Mouse (Mus musculus): ENCODE results near the gene Mical3. TPM values are rescaled to one million over a fixed set of nuclear protein-coding genes. Genes with fewer than 3 reads are reported as not detected.

The Mical3 gene
- polyA plus RNA-seq, 1 experiment from 2014 or later, result 25.0 TPM

GRCm38 (mm10) chr6:121145010-121145604 lies 14.3 kb upstream of the Mical3 start:
- Histone ChIP-seq H3K4me2 (no peak overlapping the region), H3K36me3 (no peaks in the 10 kb centered on the region), H3K27ac (no peak overlapping the region), H3K9ac (no peak overlapping the region), H3K9me3 (replicated peaks) (no peaks in the 10 kb centered on the region), H3K27me3 (no peaks in the 10 kb centered on the region), H3K4me3 (no peak overlapping the region), H3K4me1 (replicated peaks) (peaks cover 21% of the 10 kb centered on the region)
- no peak for ATAC-seq (replicated peaks; ENCODE audit: insufficient number of reproducible peaks, insufficient read depth, low FRiP score, low read depth)
- WGBS, result 64% methylated on average over 13 of the region's 13 CpGs

- Histone ChIP-seq H3K4me1 (replicated peaks) (peaks cover 21% of the 10 kb centered on the region), H3K9ac (no peak overlapping the region), H3K27ac (no peak overlapping the region), H3K36me3 (no peaks in the 10 kb centered on the region), H3K4me2 (no peak overlapping the region), H3K4me3 (no peak overlapping the region), H3K27me3 (no peaks in the 10 kb centered on the region), H3K9me3 (replicated peaks) (no peaks in the 10 kb centered on the region)
- WGBS, result 41% methylated on average over 4 of the region's 4 CpGs
- ATAC-seq (replicated peaks; ENCODE audit: insufficient number of reproducible peaks, insufficient read depth, low FRiP score, low read depth), result peak; percentile 81
Observed at GRCm38 (mm10) chr6:121144066-121144465, 13.3 kb upstream of the Mical3 start.

- Histone ChIP-seq H3K4me1 (replicated peaks) (peaks cover 21% of the 10 kb centered on the region), H3K4me3 (no peak overlapping the region), H3K4me2 (no peak overlapping the region), H3K27ac (no peak overlapping the region), H3K9ac (no peak overlapping the region), H3K27me3 (no peaks in the 10 kb centered on the region), H3K36me3 (no peaks in the 10 kb centered on the region), H3K9me3 (replicated peaks) (no peaks in the 10 kb centered on the region)
- 81% methylated on average over 8 of the region's 8 CpGs for WGBS
- ATAC-seq (replicated peaks; ENCODE audit: insufficient number of reproducible peaks, insufficient read depth, low FRiP score, low read depth), result no peak
Observed at GRCm38 (mm10) chr6:121143439-121143838, 12.6 kb upstream of the Mical3 start.

GRCm38 (mm10) chr6:121142298-121142697 lies 11.5 kb upstream of the Mical3 start:
- no peak overlapping the region for H3K4me2 ChIP-seq

DNA sequence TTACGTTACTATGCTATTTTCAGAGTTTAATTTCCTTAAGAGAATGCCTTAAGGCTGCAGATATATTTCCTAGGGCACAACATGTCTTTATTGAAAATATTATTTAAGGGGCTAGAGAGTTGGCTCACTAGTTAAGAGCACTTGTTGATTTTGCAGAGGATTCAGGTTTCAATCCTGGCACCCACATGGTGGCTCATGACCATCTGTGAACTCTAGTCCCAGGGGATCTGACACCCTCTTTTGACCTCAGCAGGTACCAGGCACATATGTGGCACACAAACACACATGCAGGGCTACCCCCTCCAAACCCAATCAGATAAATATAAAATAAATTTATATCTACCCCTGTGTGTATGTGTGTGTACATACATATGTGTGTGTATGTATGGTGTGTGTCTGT lies 8.5 kb upstream of the Mical3 start:
- H3K27me3 ChIP-seq, result no peaks in the 10 kb centered on the region
- WGBS, result 92% methylated on average over 1 of the region's 1 CpGs
- ATAC-seq (replicated peaks; ENCODE audit: insufficient number of reproducible peaks, insufficient read depth, low FRiP score, low read depth), result no peak
- H3K36me3 ChIP-seq, result no peaks in the 10 kb centered on the region
- no peak overlapping the region for H3K4me2 ChIP-seq
- H3K4me1 ChIP-seq (replicated peaks), result peaks cover 7% of the 10 kb centered on the region
- H3K9me3 ChIP-seq (replicated peaks), result no peaks in the 10 kb centered on the region
- H3K27ac ChIP-seq, result no peak overlapping the region
- no peak overlapping the region for H3K4me3 ChIP-seq
- no peak overlapping the region for H3K9ac ChIP-seq

More at GRCm38 (mm10) chr6:121142298-121142697, 11.5 kb upstream of the Mical3 start:
- ATAC-seq (replicated peaks; ENCODE audit: insufficient number of reproducible peaks, insufficient read depth, low FRiP score, low read depth), result no peak
- 74% methylated on average over 7 of the region's 7 CpGs for WGBS
- Histone ChIP-seq H3K4me1 (replicated peaks) (peaks cover 18% of the 10 kb centered on the region), H3K27ac (no peak overlapping the region), H3K4me3 (no peak overlapping the region), H3K27me3 (no peaks in the 10 kb centered on the region), H3K9me3 (replicated peaks) (no peaks in the 10 kb centered on the region), H3K36me3 (no peaks in the 10 kb centered on the region), H3K9ac (no peak overlapping the region)

DNA sequence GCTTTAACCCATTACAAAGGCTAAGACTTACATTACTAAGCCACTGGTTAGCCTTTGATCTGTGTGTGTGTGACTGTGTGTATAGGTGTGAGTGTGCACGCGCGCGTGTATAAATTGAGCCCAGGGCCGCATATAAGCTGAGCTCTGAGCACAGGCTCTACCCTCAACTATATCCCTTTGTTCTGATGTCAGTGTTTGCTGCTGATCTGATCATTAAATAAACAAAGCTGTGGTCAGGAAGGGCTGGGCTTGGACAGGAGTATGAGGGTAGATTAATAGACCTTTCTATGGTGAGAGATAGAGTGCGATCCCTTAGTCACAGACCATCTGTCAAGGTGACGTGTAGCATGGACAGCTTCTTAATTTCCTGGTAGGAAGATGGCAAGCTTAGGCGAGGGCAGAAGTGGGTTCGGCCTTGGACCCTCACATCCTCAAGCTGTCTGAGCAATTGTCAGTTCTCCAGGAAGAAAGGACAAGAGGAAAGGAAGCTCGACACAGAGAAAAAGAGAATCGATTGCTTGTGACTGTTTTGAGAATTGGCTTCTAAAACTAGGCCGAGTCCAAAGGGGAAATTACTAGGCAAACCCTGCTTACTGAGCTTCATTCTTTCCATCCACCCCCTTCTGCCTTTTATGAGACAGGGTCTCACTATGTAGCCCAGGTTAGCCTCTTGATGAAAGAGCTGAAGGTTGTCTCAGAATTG lies 7.7 kb upstream of the Mical3 start:
- no peaks in the 10 kb centered on the region for H3K27me3 ChIP-seq
- no peaks in the 10 kb centered on the region for H3K36me3 ChIP-seq
- no peak overlapping the region for H3K4me3 ChIP-seq
- H3K27ac ChIP-seq, result no peak overlapping the region
- 80% methylated on average over 12 of the region's 12 CpGs for WGBS
- H3K9ac ChIP-seq, result no peak overlapping the region
- no peak for ATAC-seq (replicated peaks; ENCODE audit: insufficient number of reproducible peaks, insufficient read depth, low FRiP score, low read depth)
- H3K9me3 ChIP-seq (replicated peaks), result no peaks in the 10 kb centered on the region
- H3K4me2 ChIP-seq, result no peak overlapping the region
- no peaks in the 10 kb centered on the region for H3K4me1 ChIP-seq (replicated peaks)

- H3K27me3 ChIP-seq, result 0 out of 2 replicates have a peak, but pooled peaks cover 4% of the 10 kb centered on the region
- no peak overlapping the region for H3K27ac ChIP-seq
- H3K4me2 ChIP-seq, result no peak overlapping the region
- WGBS, result 67% methylated on average over 6 of the region's 6 CpGs
- H3K9ac ChIP-seq, result no peak overlapping the region
- H3K36me3 ChIP-seq, result no peaks in the 10 kb centered on the region
- H3K4me1 ChIP-seq (replicated peaks), result no peaks in the 10 kb centered on the region
- ATAC-seq (replicated peaks; ENCODE audit: insufficient number of reproducible peaks, insufficient read depth, low FRiP score, low read depth), result no peak
- H3K4me3 ChIP-seq, result no peak overlapping the region
- H3K9me3 ChIP-seq (replicated peaks), result no peaks in the 10 kb centered on the region
Observed at GRCm38 (mm10) chr6:121137222-121137621, 6.4 kb upstream of the Mical3 start.

DNA sequence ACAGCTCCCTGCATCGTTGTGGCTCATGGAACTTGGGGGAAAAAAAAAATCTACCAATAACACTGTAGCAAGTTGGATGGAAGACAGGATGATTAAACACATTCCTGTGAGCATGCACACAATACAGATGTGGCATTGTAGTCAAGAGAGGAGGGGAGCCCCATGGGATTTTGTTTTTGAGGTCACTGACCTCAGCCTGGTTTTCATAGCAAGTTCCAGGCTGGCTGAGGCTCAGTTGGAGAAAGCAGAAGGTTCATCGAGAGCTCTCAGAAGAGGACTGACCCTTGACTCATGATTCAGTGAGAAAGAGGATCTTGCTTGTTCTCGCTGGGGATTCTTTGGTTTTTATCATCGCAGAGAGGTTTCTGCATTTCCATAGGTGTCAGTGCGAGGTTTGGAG lies 4.1 kb upstream of the Mical3 start:
- no peak overlapping the region for H3K4me3 ChIP-seq
- H3K4me2 ChIP-seq, result no peak overlapping the region
- H3K9me3 ChIP-seq (replicated peaks), result no peaks in the 10 kb centered on the region
- WGBS, result 61% methylated on average over 5 of the region's 5 CpGs
- H3K36me3 ChIP-seq, result no peaks in the 10 kb centered on the region
- ATAC-seq (replicated peaks; ENCODE audit: insufficient number of reproducible peaks, insufficient read depth, low FRiP score, low read depth), result no peak
- H3K27ac ChIP-seq, result no peak overlapping the region
- no peak overlapping the region for H3K9ac ChIP-seq
- H3K27me3 ChIP-seq, result peaks cover 20% of the 10 kb centered on the region
- peaks cover 11% of the 10 kb centered on the region for H3K4me1 ChIP-seq (replicated peaks)

- ATAC-seq (replicated peaks; ENCODE audit: insufficient number of reproducible peaks, insufficient read depth, low FRiP score, low read depth), result no peak
- WGBS, result 53% methylated on average over 3 of the region's 3 CpGs
Observed at GRCm38 (mm10) chr6:121134249-121134648, 3.5 kb upstream of the Mical3 start.

DNA sequence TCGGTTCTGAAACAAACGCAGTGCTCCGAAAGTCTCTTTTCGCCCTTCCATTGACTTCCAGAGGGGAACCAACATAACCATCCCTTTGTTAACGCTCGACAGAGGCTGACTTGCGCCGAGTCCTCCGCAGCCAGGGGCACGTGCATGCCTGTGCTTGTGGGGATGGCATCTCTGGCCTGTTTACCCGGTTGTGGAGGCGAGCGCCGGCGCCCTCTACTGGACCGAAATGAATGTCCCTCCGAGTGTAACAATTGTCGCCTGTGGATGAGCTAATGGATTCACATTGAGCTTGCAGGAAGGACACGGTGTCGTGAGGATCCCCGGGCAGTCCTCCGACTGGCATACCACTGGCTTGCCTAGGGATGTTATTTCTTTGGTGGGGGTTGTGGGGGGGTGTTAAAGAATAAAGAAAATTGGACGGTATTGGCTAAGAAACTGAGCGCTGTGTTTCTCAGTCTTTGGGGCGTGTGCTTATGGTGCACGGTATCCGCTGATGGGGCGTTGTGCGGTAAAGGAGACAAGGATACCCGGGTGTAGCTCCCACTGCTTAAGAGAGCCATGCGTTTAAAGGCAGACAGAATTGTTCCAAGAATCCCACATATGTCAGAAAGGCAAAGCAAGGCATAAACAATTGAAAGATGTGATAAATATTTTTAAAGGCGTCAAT lies 627 bp downstream of the Mical3 start:
- Histone ChIP-seq H3K4me1 (replicated peaks) (peaks cover 25% of the 10 kb centered on the region), H3K27ac (no peak overlapping the region), H3K9me3 (replicated peaks) (no peaks in the 10 kb centered on the region), H3K27me3 (peaks cover 20% of the 10 kb centered on the region), H3K4me2 (peak overlapping the region; percentile 78), H3K9ac (peak overlapping the region; percentile 57), H3K36me3 (no peaks in the 10 kb centered on the region), H3K4me3 (peak overlapping the region; percentile 48)
- peak; percentile 89 for ATAC-seq (replicated peaks; ENCODE audit: insufficient number of reproducible peaks, insufficient read depth, low FRiP score, low read depth)
- 1% methylated on average over 32 of the region's 32 CpGs for WGBS

More at GRCm38 (mm10) chr6:121134249-121134648, 3.5 kb upstream of the Mical3 start:
- Histone ChIP-seq H3K27ac (no peak overlapping the region), H3K27me3 (peaks cover 20% of the 10 kb centered on the region), H3K36me3 (no peaks in the 10 kb centered on the region), H3K4me1 (replicated peaks) (peaks cover 16% of the 10 kb centered on the region), H3K4me2 (no peak overlapping the region), H3K9me3 (replicated peaks) (no peaks in the 10 kb centered on the region), H3K4me3 (no peak overlapping the region), H3K9ac (no peak overlapping the region)

GRCm38 (mm10) chr6:121129506-121129905 lies 1.3 kb downstream of the Mical3 start:
- WGBS, result 19% methylated on average over 21 of the region's 21 CpGs
- peak overlapping the region; percentile 57; the same call in 1 of the 2 replicates for H3K9ac ChIP-seq

More at GRCm38 (mm10) chr6:121129506-121129905, 1.3 kb downstream of the Mical3 start:
- Histone ChIP-seq H3K4me3 (peak overlapping the region; percentile 48), H3K36me3 (no peaks in the 10 kb centered on the region), H3K27me3 (peaks cover 20% of the 10 kb centered on the region), H3K4me2 (peak overlapping the region; percentile 78), H3K27ac (no peak overlapping the region), H3K9me3 (replicated peaks) (no peaks in the 10 kb centered on the region), H3K4me1 (replicated peaks) (peaks cover 25% of the 10 kb centered on the region)
- ATAC-seq (replicated peaks; ENCODE audit: insufficient number of reproducible peaks, insufficient read depth, low FRiP score, low read depth), result peak; percentile 16; the same call in 1 of the 2 replicates
